Mouse (Mus musculus): ENCODE measurements around the gene Dst.

DNA sequence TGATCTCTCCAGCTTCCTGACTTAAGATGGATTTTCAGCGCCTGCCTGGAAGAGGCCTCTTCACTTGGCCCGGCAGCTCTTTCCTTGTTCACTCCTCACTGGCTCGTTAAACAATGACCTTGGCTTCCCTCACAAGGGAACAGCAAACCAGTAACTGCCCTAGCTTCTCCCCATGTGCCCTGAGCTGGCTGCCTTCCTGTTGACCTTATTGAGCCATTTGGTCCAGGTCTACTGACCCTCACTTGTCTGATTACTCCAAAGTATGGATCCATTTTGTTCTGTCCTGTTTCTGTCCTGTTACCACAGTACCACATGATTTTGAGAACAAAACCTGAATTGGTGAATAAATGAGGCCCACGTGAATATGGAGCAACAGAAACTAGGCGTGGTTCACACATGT, 31.8 kb downstream of the Dst start:
- TF ChIP-seq CTCF (IDR thresholded peaks at IDR 0.05; ENCODE audit: low read depth) = no peak
- TF ChIP-seq EP300 (IDR thresholded peaks at IDR 0.05; ENCODE audit: low read depth) = no peak

Data from heart, postnatal 0 days (tissue).